Mouse (Mus musculus): ENCODE measurements at regions not wholly inside any gene's neighbourhood (a gene's known extent, or its start where the extent isn't known, plus 50 kb on each side); places are given as distances from the start of the nearest gene placed in this dataset.
A peak's percentile ranks its signal among the peaks of the same experiment; 100 is the strongest.

- peak in 1 of 2 experiments; percentile 12 for DNase-seq (ENCODE audit: low spot score in 2 of 2)
Measured at GRCm38 (mm10) chr1:89207306-89207705, 137.1 kb downstream of the Sh3bp4 start.

- no peak for DNase-seq (ENCODE audit: low spot score in 2 of 2)
Measured at GRCm38 (mm10) chr1:89211116-89211515, 140.9 kb downstream of the Sh3bp4 start.

- DNase-seq (ENCODE audit: low spot score in 2 of 2), result no peak
Measured at GRCm38 (mm10) chr1:89228426-89228825, 158.2 kb downstream of the Sh3bp4 start.

GRCm38 (mm10) chr1:89231756-89232155, 161.5 kb downstream of the Sh3bp4 start:
- no peak for DNase-seq (ENCODE audit: low spot score in 2 of 2)

- no peak for DNase-seq (ENCODE audit: low spot score in 2 of 2)
Measured at GRCm38 (mm10) chr1:89232391-89232790, 162.2 kb downstream of the Sh3bp4 start.

- DNase-seq (ENCODE audit: low spot score in 2 of 2), result no peak
Measured at GRCm38 (mm10) chr1:89234895-89235294, 164.7 kb downstream of the Sh3bp4 start.

GRCm38 (mm10) chr1:89235296-89235695, 165.1 kb downstream of the Sh3bp4 start:
- DNase-seq (ENCODE audit: low spot score in 2 of 2), result peak; percentile 51 to 54

GRCm38 (mm10) chr1:89237696-89238095, 167.5 kb downstream of the Sh3bp4 start:
- peak in 1 of 2 experiments; percentile 22 for DNase-seq (ENCODE audit: low spot score in 2 of 2)

GRCm38 (mm10) chr1:89244598-89244997, 174.4 kb downstream of the Sh3bp4 start:
- no peak for DNase-seq (ENCODE audit: low spot score in 2 of 2)

- DNase-seq (ENCODE audit: low spot score in 2 of 2), result no peak
Measured at GRCm38 (mm10) chr1:89245202-89246003, 175.2 kb downstream of the Sh3bp4 start.

- no peak for DNase-seq (ENCODE audit: low spot score in 2 of 2)
Measured at GRCm38 (mm10) chr1:89251753-89252152, 181.5 kb downstream of the Sh3bp4 start.

- DNase-seq (ENCODE audit: low spot score in 2 of 2), result no peak
Measured at GRCm38 (mm10) chr1:89252528-89252927, 182.3 kb downstream of the Sh3bp4 start.

- no peak for DNase-seq (ENCODE audit: low spot score in 2 of 2)
Measured at GRCm38 (mm10) chr1:89257945-89258344, 187.7 kb downstream of the Sh3bp4 start.

GRCm38 (mm10) chr1:89265771-89266170, 188.8 kb upstream of the Agap1 start:
- no peak for DNase-seq (ENCODE audit: low spot score in 2 of 2)

GRCm38 (mm10) chr1:89268806-89269205, 185.8 kb upstream of the Agap1 start:
- DNase-seq (ENCODE audit: low spot score in 2 of 2), result no peak

- DNase-seq (ENCODE audit: low spot score in 2 of 2), result no peak
Measured at GRCm38 (mm10) chr1:89271743-89272142, 182.9 kb upstream of the Agap1 start.

- no peak for DNase-seq (ENCODE audit: low spot score in 2 of 2)
Measured at GRCm38 (mm10) chr1:89273021-89273420, 181.6 kb upstream of the Agap1 start.

GRCm38 (mm10) chr1:89273786-89274362, 180.7 kb upstream of the Agap1 start:
- no peak for DNase-seq (ENCODE audit: low spot score in 2 of 2)

- no peak for DNase-seq (ENCODE audit: low spot score in 2 of 2)
Measured at GRCm38 (mm10) chr1:89279382-89279781, 175.2 kb upstream of the Agap1 start.

- DNase-seq (ENCODE audit: low spot score in 2 of 2), result no peak
Measured at GRCm38 (mm10) chr1:89281107-89281655, 173.4 kb upstream of the Agap1 start.

- DNase-seq (ENCODE audit: low spot score in 2 of 2), result no peak
Measured at GRCm38 (mm10) chr1:89285041-89285440, 169.6 kb upstream of the Agap1 start.

- no peak for DNase-seq (ENCODE audit: low spot score in 2 of 2)
Measured at GRCm38 (mm10) chr1:89287136-89287795, 167.3 kb upstream of the Agap1 start.
